Mouse (Mus musculus) cerebellum, adult 2 months (tissue): ENCODE results near the gene Nup35.

Experiments used
- CTCF ChIP-seq: fragments of 200-500 bp; IDR thresholded peaks from 2 replicates; pipeline ENCODE4 v1.5.1; 2011; ENCODE audit warnings: low read depth, mild to moderate bottlenecking, control low read depth, low read length, moderate library complexity, borderline replicate concordance; ENCODE audit not compliant: insufficient read depth
- POLR2A ChIP-seq: fragments of 200-500 bp; IDR thresholded peaks from 2 replicates; pipeline ENCODE4 v1.6.1; 2011; ENCODE audit warnings: low read length, control low read depth, borderline replicate concordance; ENCODE audit not compliant: insufficient read depth

GRCm38 (mm10) chr2:80567411-80567810 is 49.6 kb upstream of the Nup35 start:
- no peak for TF ChIP-seq POLR2A
- no peak for TF ChIP-seq CTCF
